8 mouse cellular contexts compared by ENCODE assay signal in genomic region chr4:152026751-152027508, GRCm38 (mm10). TPM values are rescaled to one million over a fixed set of nuclear protein-coding genes. Genes with fewer than 3 reads are reported as not detected.
A peak's percentile ranks its signal among the peaks of the same experiment; 100 is the strongest.
DNase-seq lines count a peak whose midpoint lies in the region; ATAC-seq and TF ChIP-seq lines count a peak whose summit lies in the region.

No protein-coding gene starts in this region.

- ATAC-seq in hindbrain, embryonic 13.5 days (ENCODE audit: low FRiP score): peak; percentile 73
- peak; percentile 75 for ATAC-seq in liver, postnatal 0 days
- peak; percentile 64 for ATAC-seq in neural tube, embryonic 15.5 days (ENCODE audit: low FRiP score)

- H3K36me3 ChIP-seq in hindbrain, embryonic 13.5 days: peaks cover 30% of the 10 kb centered on the region
- peaks cover 12% of the 10 kb centered on the region for H3K36me3 ChIP-seq in liver, postnatal 0 days (replicated peaks; ENCODE audit: insufficient read depth, low read length)
- H3K36me3 ChIP-seq in neural tube, embryonic 15.5 days: peaks cover 23% of the 10 kb centered on the region

- no peaks in the 10 kb centered on the region for H3K9me3 ChIP-seq in hindbrain, embryonic 13.5 days
- no peaks in the 10 kb centered on the region for H3K9me3 ChIP-seq in liver, postnatal 0 days (ENCODE audit: low read length)
- no peaks in the 10 kb centered on the region for H3K9me3 ChIP-seq in neural tube, embryonic 15.5 days (replicated peaks)

- peak overlapping the region; percentile 73 for H3K4me3 ChIP-seq in hindbrain, embryonic 13.5 days
- peak overlapping the region; percentile 61 for H3K4me3 ChIP-seq in liver, postnatal 0 days (ENCODE audit: low read depth, low read length)
- peak overlapping the region; percentile 82 for H3K4me3 ChIP-seq in neural tube, embryonic 15.5 days (replicated peaks)

- H3K4me2 ChIP-seq in hindbrain, embryonic 13.5 days: peak overlapping the region; percentile 97
- H3K4me2 ChIP-seq in liver, postnatal 0 days (ENCODE audit: low read depth, low read length): peak overlapping the region; percentile 98
- H3K4me2 ChIP-seq in neural tube, embryonic 15.5 days: peak overlapping the region; percentile 99

- H3K9ac ChIP-seq in hindbrain, embryonic 13.5 days: peak overlapping the region; percentile 83
- H3K9ac ChIP-seq in liver, postnatal 0 days (replicated peaks): peak overlapping the region; percentile 75
- H3K9ac ChIP-seq in neural tube, embryonic 15.5 days (replicated peaks): peak overlapping the region; percentile 74

- peaks cover 7% of the 10 kb centered on the region for H3K27me3 ChIP-seq in hindbrain, embryonic 13.5 days
- no peaks in the 10 kb centered on the region for H3K27me3 ChIP-seq in liver, postnatal 0 days (ENCODE audit: insufficient read depth, low read length)
- 0 out of 2 replicates have a peak, but pooled peaks cover 3% of the 10 kb centered on the region for H3K27me3 ChIP-seq in neural tube, embryonic 15.5 days (replicated peaks)

- TF ChIP-seq CTCF in liver, postnatal 0 days (IDR thresholded peaks at IDR 0.05; ENCODE audit: low read depth): peak; percentile 19; the same call in 1 of the 2 replicates

- peak; percentile 41 for DNase-seq in cerebellum, adult 11-12 months
- no peak for DNase-seq in cerebellum, postnatal 25 days
- peak; percentile 30 for DNase-seq in urinary bladder, postnatal 14 days (ENCODE audit: low spot score)
- DNase-seq in urinary bladder, postnatal 36 days (ENCODE audit: low spot score in 2 of 2): no peak
- DNase-seq in liver, postnatal 0 days: peak; percentile 77
- DNase-seq in layer of hippocampus, postnatal 25 days (ENCODE audit: extremely low spot score in 1 of 2, low spot score in 1 of 2): no peak

- TF ChIP-seq EP300 in liver, postnatal 0 days (IDR thresholded peaks at IDR 0.05; ENCODE audit: low read depth): no peak

- WGBS in hindbrain, embryonic 13.5 days: 3% methylated on average over 38 of the region's 41 CpGs
- 3% methylated on average over 35 of the region's 41 CpGs for WGBS in liver, postnatal 0 days (ENCODE audit: insufficient replicate concordance)
- WGBS in neural tube, embryonic 15.5 days: 3% methylated on average over 41 of the region's 41 CpGs

- peak overlapping the region; percentile 71 for H3K27ac ChIP-seq in hindbrain, embryonic 13.5 days
- H3K27ac ChIP-seq in liver, postnatal 0 days (ENCODE audit: low read depth): peak overlapping the region; percentile 87
- peak overlapping the region; percentile 80 for H3K27ac ChIP-seq in neural tube, embryonic 15.5 days (replicated peaks)

- peaks cover 62% of the 10 kb centered on the region for H3K4me1 ChIP-seq in hindbrain, embryonic 13.5 days (replicated peaks)
- H3K4me1 ChIP-seq in liver, postnatal 0 days (ENCODE audit: insufficient read depth): peaks cover 31% of the 10 kb centered on the region
- H3K4me1 ChIP-seq in neural tube, embryonic 15.5 days: peaks cover 65% of the 10 kb centered on the region

RNA-seq across cellular contexts. Expression of gene Zbtb48, which starts 0.5 kb away (rescaled TPM):
- 17.1 and 19.6 TPM in 2 replicates for polyA plus RNA-seq in hindbrain, embryonic 13.5 days (2015; fragmentation: Nextera tagmentation; extraction: Ambion mirVana)
- 7.4 and 8.5 TPM in 2 replicates for polyA plus RNA-seq in liver, postnatal 0 days (2015; fragmentation: Nextera tagmentation; extraction: Ambion mirVana)
- 15.9 and 16.4 TPM in 2 replicates for polyA plus RNA-seq in neural tube, embryonic 15.5 days (2015; fragmentation: Nextera tagmentation; extraction: Ambion mirVana)
- 10 to 100 TPM; 11.0 to 15.8 TPM for total RNA-seq in layer of hippocampus, postnatal 25 days (2021)

RNA-seq across cellular contexts. Expression of gene Tas1r1, which starts 11.4 kb away (rescaled TPM):
- polyA plus RNA-seq in hindbrain, embryonic 13.5 days (2015; fragmentation: Nextera tagmentation; extraction: Ambion mirVana): 1.5 and 1.6 TPM in 2 replicates
- 0.07 TPM in 2 replicates for polyA plus RNA-seq in liver, postnatal 0 days (2015; fragmentation: Nextera tagmentation; extraction: Ambion mirVana)
- polyA plus RNA-seq in neural tube, embryonic 15.5 days (2015; fragmentation: Nextera tagmentation; extraction: Ambion mirVana): 2.1 and 2.2 TPM in 2 replicates
- total RNA-seq in layer of hippocampus, postnatal 25 days (2021): under 1 TPM; 0.49 to 0.54 TPM

RNA-seq across cellular contexts. Expression of gene Nol9, which starts 12.2 kb away (rescaled TPM):
- 23.3 and 25.8 TPM in 2 replicates for polyA plus RNA-seq in hindbrain, embryonic 13.5 days (2015; fragmentation: Nextera tagmentation; extraction: Ambion mirVana)
- polyA plus RNA-seq in liver, postnatal 0 days (2015; fragmentation: Nextera tagmentation; extraction: Ambion mirVana): 8.0 and 8.5 TPM in 2 replicates
- polyA plus RNA-seq in neural tube, embryonic 15.5 days (2015; fragmentation: Nextera tagmentation; extraction: Ambion mirVana): 26.0 and 26.4 TPM in 2 replicates
- total RNA-seq in layer of hippocampus, postnatal 25 days (2021): 10 to 100 TPM; 20.9 to 22.3 TPM

RNA-seq across cellular contexts. Expression of gene Klhl21, which starts 18.3 kb away (rescaled TPM):
- 3.2 and 3.7 TPM in 2 replicates for polyA plus RNA-seq in hindbrain, embryonic 13.5 days (2015; fragmentation: Nextera tagmentation; extraction: Ambion mirVana)
- 4.2 TPM in 2 replicates for polyA plus RNA-seq in liver, postnatal 0 days (2015; fragmentation: Nextera tagmentation; extraction: Ambion mirVana)
- 5.7 and 7.8 TPM in 2 replicates for polyA plus RNA-seq in neural tube, embryonic 15.5 days (2015; fragmentation: Nextera tagmentation; extraction: Ambion mirVana)
- 10 to 100 TPM; 19.1 to 20.7 TPM for total RNA-seq in layer of hippocampus, postnatal 25 days (2021)

RNA-seq across cellular contexts. Expression of gene Phf13, which starts 30.9 kb away (rescaled TPM):
- 18.4 and 20.0 TPM in 2 replicates for polyA plus RNA-seq in hindbrain, embryonic 13.5 days (2015; fragmentation: Nextera tagmentation; extraction: Ambion mirVana)
- polyA plus RNA-seq in liver, postnatal 0 days (2015; fragmentation: Nextera tagmentation; extraction: Ambion mirVana): 3.6 and 4.1 TPM in 2 replicates
- polyA plus RNA-seq in neural tube, embryonic 15.5 days (2015; fragmentation: Nextera tagmentation; extraction: Ambion mirVana): 21.3 TPM in 2 replicates
- total RNA-seq in layer of hippocampus, postnatal 25 days (2021): 10 to 100 TPM; 11.7 to 12.5 TPM

Comparison
In these comparisons a context has a peak if more than half of its experiments do, and no peak if none do; other contexts are left out.
1. DNase-seq: peak in cerebellum, adult 11-12 months (single experiment), urinary bladder, postnatal 14 days (single experiment) and liver, postnatal 0 days (single experiment); none in cerebellum, postnatal 25 days (0 of 2), urinary bladder, postnatal 36 days (0 of 2) and layer of hippocampus, postnatal 25 days (0 of 2).
2. Peak in every context shown above with its lines, with median percentiles within 50 percentile points of each other: ATAC-seq, H3K27ac ChIP-seq, H3K4me2 ChIP-seq, H3K4me3 ChIP-seq and H3K9ac ChIP-seq.